Mouse (Mus musculus) stomach, embryonic 14.5 days (tissue): Measurements from ENCODE around the gene Dusp15. TPM values are rescaled to one million over a fixed set of nuclear protein-coding genes. Genes with fewer than 3 reads are reported as not detected.

Experiments
- polyA plus RNA-seq: library from polyadenylated mRNA; unstranded; fragments of >200 nt; fragmentation: Nextera tagmentation; extraction: Ambion mirVana; gene quantifications from 2 replicates; pipeline ENCODE4 v1.2.1, GENCODE M21; 2014

Gene Dusp15
- polyA plus RNA-seq, 1 experiment from 2014 or later = 0.13 TPM

Other genes with a start within 250 kb of the Dusp15 start
- gene Id1, start 215.4 kb downstream of the Dusp15 start, polyA plus RNA-seq = 147 and 150 TPM in 2 replicates
- 18.4 and 21.7 TPM in 2 replicates for gene Cox4i2, start 197.5 kb downstream of the Dusp15 start, polyA plus RNA-seq
- gene Bcl2l1, start 120.0 kb downstream of the Dusp15 start, polyA plus RNA-seq = 79.4 and 82.4 TPM in 2 replicates
- 91.7 and 95.3 TPM in 2 replicates for gene Tpx2, start 103.7 kb downstream of the Dusp15 start, polyA plus RNA-seq
- not detected in 2 replicates for gene Mylk2, start 40.3 kb downstream of the Dusp15 start, polyA plus RNA-seq
- gene Foxs1, start 18.5 kb downstream of the Dusp15 start, polyA plus RNA-seq = 2.7 and 3.3 TPM in 2 replicates
- gene Ttll9, start 10.8 kb upstream of the Dusp15 start, polyA plus RNA-seq = 0.39 and 1.1 TPM in 2 replicates
- 59.3 and 59.7 TPM in 2 replicates for gene Pdrg1, start 63.7 kb upstream of the Dusp15 start, polyA plus RNA-seq
- 0.13 TPM in 1 of 2 replicates, not detected in the other for gene Xkr7, start 80.2 kb upstream of the Dusp15 start, polyA plus RNA-seq
- gene Ccm2l, start 114.3 kb upstream of the Dusp15 start, polyA plus RNA-seq = 1.7 and 2.3 TPM in 2 replicates
- gene Hck, start 156.8 kb upstream of the Dusp15 start, polyA plus RNA-seq = 4.3 and 4.9 TPM in 2 replicates
- gene Tm9sf4, start 209.6 kb upstream of the Dusp15 start, polyA plus RNA-seq = 92.1 and 111 TPM in 2 replicates